Mouse (Mus musculus) left cerebral cortex, postnatal 4 days (tissue): Measurements from ENCODE around the gene Dclre1c. TPM values are rescaled to one million over a fixed set of nuclear protein-coding genes. Genes with fewer than 3 reads are reported as not detected.

Experiments
- DNase-seq: peaks from one replicate; pipeline ENCODE4 v3.0.0-alpha.2; 2022
- intact Hi-C: fragments of 180-260 bp; cut with DNase I; formaldehyde crosslinking; loops from one replicate; pipeline ENCODE4 v1.15.1; 2025
- total RNA-seq, 2 experiments: library from RNA; stranded (reverse); gene quantifications; 2 replicates each; pipeline ENCODE4 v1.2.3; 2021

Gene Dclre1c
- total RNA-seq, 2 experiments from 2014 or later = 11.5 to 11.9 TPM

DNA sequence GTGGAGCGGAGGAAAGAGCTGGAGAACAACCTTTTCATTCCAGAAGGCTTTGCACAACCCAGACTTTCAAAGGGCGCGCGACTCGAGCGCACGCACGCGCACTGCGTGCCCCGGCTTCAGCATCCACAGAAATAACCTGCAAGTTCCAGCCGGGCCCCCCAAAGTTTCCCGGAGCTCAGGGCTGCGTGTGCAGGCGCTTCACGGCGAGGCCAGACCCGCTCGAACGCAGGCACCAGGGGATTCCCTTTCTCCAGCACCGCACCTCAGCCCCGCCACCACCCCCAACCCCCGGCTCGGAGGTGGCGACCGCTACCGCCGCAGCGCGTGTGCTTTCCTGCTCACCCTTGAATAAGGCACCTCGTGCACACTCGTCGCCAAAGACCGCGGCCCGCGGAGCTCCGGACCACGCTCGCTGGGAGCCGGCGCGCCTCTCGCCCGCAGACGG, 50.5 kb downstream of the Dclre1c start:
- intact Hi-C loops = no loop called here
- DNase-seq = peak; percentile 68

DNA sequence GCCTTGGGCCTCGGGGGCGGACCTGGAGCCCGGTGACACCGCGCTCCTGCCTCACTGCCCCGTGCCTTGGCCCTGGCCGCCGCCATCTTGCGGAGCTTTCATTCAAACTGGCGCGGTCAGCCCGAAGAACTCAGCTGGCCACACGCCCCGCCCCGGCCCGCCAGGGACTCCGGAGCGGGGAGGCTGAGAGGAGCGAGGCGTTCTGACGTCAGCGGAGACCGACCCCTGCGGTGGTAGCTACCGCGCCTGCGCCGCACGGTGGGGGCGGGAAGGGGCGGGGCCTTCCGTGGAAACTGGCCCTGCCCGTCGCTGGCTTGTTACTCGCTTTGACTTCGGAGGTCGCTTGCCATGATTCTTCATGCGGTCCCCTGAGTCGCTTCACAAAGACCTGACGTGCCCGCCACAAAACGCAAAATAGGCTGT, 50.9 kb downstream of the Dclre1c start, which contains the start of gene Suv39h2:
TSS of gene Suv39h2 (minus strand) at position 171 of the 423 bp plus-strand sequence.
- intact Hi-C loops = no loop called here

DNA sequence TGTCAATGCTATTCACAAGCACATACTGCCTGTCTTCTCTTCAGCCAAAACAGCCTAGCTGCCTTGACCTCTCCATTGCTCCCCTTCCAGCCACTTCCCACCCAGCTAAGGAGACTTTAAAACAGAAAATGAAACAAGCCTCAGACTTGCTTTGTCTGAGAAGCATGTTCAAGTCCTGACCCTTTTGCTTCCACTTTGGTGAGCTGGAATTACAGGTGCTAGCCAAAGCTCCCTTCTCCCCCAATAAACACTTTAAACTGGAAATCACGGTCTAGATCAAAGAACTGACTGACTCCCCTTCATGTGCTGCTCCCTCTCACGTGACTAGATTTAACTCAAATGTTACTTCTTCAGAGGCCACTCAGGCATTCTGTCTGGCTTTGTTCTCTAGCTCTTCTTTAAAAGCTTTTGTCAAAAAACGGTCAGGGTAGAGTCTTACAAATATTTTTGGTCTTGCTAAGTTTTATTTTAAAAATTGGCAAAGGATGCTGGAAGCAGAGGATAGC, 51.9 kb downstream of the Dclre1c start:
- intact Hi-C loops = no loop called here
- DNase-seq = no peak

More for the DNA sequence above, 50.9 kb downstream of the Dclre1c start, which contains the start of gene Suv39h2:
- peak; percentile 99 for DNase-seq

DNA sequence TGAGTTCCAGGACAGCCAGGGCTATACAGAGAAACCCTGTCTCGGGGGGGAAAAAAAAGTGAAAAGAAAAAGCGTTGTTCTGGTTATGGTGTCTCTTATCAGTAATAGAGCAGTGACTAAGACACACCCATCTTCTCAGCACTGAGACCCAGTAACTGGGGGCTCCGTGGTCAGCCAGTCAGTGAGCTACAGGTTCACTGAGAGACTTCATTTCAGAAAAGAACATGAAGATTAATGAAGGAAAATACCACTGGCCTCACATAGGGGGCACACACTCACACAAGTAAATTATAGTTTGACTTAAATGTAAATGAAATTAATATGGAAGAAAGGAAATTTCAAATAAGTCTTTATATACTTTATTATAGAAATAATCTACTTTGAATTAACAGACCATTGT, 56.3 kb downstream of the Dclre1c start:
- intact Hi-C loops = no loop called here
- DNase-seq = no peak

DNA sequence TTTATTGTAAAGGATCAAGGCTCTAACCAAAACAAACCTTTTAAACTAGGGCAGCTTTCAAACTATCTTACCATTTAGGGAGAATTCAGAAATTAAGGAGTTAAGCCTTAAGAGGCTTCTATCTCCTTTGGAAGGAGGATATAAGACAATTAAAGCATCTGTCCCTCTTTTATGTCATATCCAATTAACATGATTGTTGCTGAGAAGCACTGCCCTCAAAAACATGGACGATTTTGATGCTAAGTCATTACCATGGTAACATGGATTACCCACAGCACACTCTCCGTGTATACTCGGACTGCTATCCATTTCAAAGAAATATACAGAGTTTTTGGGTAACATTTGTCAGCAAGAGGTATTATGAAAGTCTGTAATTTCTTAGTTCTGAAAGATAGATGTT, 65.9 kb downstream of the Dclre1c start:
- intact Hi-C loops = no loop called here
- DNase-seq = no peak

DNA sequence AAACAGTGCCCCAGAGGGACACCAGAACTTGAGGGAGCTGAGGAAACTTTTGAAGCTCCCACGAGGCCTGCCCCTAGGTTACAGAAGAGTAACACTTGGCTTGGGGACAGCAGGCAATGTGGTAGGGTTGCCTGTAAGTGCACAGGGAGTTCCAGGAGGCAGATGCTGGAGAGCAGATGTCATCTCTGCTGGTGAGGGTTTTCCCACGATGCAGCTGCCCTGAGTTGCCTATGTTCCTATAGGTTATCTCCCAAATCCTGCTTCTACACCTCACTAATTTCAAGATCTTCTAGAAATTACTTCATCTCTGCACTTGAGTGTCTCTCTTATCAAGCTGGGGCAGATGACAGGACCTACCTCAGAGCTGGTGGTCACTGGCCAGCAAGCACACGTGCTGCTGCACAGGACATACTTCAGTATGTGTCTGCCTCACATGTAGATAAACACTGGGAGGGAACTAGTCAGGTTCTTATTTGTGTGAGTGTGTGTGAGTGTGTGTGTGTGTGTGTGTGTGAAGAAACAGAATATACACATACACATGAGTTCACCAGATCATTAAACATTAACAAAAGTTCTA, 70.0 kb downstream of the Dclre1c start:
- DNase-seq = no peak
- intact Hi-C loops = no loop called here

DNA sequence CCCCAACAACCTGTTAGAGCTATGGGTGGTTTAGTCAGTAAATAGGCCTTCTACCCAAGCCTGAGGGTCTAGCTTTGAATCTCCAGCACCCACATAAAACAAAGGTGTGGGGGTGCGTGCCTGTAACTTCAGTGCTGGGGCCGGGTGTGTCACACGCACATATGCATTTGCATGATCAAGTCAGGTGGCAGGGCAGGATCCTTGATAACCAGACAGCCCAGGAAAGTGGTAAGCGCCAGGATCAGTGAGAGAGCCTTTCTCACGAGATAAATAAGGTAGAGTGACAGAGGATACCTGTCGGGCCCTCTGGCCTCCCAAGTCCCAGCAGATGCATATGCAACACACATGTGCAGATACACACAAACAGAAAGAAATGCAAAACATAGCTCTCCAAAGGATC, 75.6 kb downstream of the Dclre1c start:
- intact Hi-C loops = no loop called here
- no peak for DNase-seq

DNA sequence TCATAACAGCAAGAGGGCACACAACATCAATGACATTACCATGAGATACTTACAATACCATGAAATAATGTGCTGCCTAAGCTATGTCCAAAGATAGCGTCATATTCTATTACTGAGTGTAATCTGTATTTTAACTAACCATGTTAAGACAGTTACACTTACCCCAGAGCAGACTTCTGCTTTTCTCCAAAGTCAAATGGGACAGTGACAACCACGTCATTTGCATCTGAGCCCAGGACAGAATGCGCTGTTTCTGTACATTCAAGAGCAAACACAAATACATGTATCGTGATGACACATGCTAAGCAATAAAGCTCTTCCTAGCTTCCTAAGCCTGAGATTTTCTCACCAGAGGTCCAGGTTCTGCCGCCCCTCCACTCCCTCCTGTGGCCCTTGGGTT, 77.0 kb downstream of the Dclre1c start:
- no peak for DNase-seq
- intact Hi-C loops = no loop called here

DNA sequence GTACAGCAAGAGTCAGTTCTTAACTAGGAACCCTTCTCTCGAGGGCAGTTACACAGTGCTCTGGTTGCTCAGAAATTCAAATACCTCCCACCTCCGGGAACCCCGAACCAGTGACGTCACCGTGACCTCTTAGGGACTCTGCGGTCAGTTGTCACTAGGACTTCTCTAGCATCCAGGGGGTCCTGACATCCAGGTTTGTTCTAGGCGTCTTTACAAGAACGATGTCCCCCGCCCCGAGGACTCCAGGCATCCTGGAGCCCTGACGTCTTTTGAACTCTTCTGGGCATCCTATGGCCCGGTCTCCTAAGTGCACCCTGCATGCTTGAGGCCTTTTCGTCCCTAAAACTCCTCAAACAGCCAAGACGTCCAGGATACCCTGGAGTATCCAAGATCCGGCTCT, 88.1 kb downstream of the Dclre1c start:
- peak; percentile 11 for DNase-seq
- intact Hi-C loops = no loop called here

DNA sequence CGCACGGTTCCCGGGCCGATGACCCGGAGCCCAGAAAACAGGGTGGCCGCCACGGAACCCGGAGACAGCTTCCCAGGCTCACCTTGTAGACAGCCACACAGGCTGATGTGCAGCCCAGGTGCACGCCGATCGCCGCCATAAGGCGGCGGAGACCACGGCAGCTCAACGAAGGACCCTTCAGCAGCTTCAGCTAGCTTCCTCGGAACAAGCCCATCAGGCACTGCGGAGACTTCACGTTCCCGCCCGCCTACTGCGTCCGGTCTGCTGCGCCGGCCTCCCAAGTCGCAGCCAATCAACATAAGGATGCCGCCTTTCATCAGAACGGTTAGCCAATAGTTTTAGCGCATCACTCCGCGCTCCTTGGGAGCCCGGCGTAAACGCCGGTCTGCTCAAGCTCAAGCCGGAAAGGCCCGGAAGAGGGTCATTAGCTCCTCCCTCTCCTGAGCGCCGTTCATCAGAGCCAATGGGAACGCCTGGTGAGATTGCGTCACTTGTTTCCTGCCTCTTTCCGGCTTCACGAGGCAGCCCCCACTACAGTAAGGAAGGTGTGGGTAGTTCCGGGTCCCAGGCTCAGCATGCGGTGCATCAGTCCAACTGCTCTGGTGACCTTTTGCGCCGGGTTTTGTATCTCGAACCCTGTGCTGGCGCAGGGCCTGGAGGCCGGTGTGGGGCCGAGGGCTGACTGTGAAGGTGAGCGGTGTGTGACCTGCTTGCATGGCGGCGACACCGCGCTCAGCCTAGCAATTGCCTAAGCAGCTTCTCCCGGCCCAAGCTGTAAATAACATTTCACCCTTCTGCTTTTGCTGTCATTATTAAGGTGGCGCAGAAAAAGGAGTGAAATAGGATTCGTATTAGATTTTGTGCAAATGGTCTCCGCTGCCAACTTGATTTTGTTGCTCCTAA, 88.9 kb downstream of the Dclre1c start, which contains the start of the genes Gm45902, Hspa14 and Cdnf:
TSS of gene Gm45902 (minus strand) at position 239 of the 903 bp plus-strand sequence.
TSS of gene Hspa14 (minus strand) at position 263 of the 903 bp plus-strand sequence.
TSS of gene Cdnf (plus strand) at position 479 of the 903 bp plus-strand sequence.
- DNase-seq = peak; percentile 95

More for the DNA sequence above, 88.9 kb downstream of the Dclre1c start, which contains the start of the genes Gm45902, Hspa14 and Cdnf:
- intact Hi-C loops = no loop called here

Other genes with a start within 250 kb of the Dclre1c start
- gene Nmt2, start 139.9 kb upstream of the Dclre1c start, total RNA-seq = 100 to 1,000 TPM in 1 of 2 experiments, 10 to 100 TPM in 1; 94.1 to 106 TPM
- gene Rpp38, start 91.5 kb upstream of the Dclre1c start, total RNA-seq = 1 to 10 TPM; 8.4 to 8.7 TPM
- gene Acbd7, start 88.0 kb upstream of the Dclre1c start, total RNA-seq = 1 to 10 TPM in 1 of 2 experiments, under 1 TPM in 1; 0.82 to 1.0 TPM
- under 1 TPM in 1 of 2 experiments, not detected in 1; 0.30 TPM for gene Olah, start 26.9 kb upstream of the Dclre1c start, total RNA-seq
- gene Meig1, start 1.5 kb upstream of the Dclre1c start, total RNA-seq = 1 to 10 TPM; 3.5 to 4.3 TPM
- 1 to 10 TPM; 4.9 to 5.5 TPM for gene Suv39h2, start 50.9 kb downstream of the Dclre1c start, total RNA-seq
- gene Gm45902, start 88.7 kb downstream of the Dclre1c start, total RNA-seq = 1 to 10 TPM; 8.9 to 9.5 TPM
- gene Hspa14, start 88.7 kb downstream of the Dclre1c start, total RNA-seq = 10 to 100 TPM; 51.3 to 53.0 TPM
- gene Cdnf, start 88.9 kb downstream of the Dclre1c start, total RNA-seq = under 1 TPM; 0.40 to 0.44 TPM
- gene Fam107b, start 146.4 kb downstream of the Dclre1c start, total RNA-seq = 10 to 100 TPM; 25.0 to 34.8 TPM